Mouse (Mus musculus) liver, postnatal 0 days (tissue): ENCODE measurements around the gene Kif1b.

ENCODE experiments used
- CTCF ChIP-seq: sonication (generic); IDR thresholded peaks from 2 replicates; pipeline ENCODE4 v1.5.1; 2016; ENCODE audit warnings: antibody characterized with exemption, low read depth
- EP300 ChIP-seq: IDR thresholded peaks from 2 replicates; pipeline ENCODE4 v1.6.1; 2016; ENCODE audit warnings: antibody characterized with exemption, low read depth, mild to moderate bottlenecking

DNA sequence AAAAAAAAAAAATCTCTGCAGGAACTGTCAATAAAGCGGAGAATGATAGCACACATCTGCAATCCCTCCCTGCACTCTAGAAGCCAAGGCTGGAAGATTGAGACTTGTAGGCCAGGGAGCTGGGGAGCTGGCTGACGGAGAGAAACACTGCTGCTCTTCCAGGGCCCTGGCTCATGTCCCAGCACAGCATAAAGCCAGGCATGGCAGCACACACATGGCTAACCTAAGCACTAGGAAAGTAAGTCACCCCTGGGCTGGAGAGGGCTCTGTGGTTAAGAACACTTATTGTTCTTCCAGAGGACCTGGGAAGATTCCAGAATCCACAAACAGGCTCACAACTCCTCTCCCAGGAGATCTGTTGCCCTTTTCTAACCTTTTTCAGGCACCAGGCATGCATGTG lies 134.8 kb downstream of the Kif1b start:
- no peak for TF ChIP-seq CTCF
- TF ChIP-seq EP300, result no peak
